Mouse (Mus musculus) spleen, adult 12 weeks (tissue): ENCODE measurements around the gene BC055324.
"Not testable (repeated sequence)": the region's sequence is repeated elsewhere in the genome, so short reads cannot be mapped to it uniquely, and the experiment has no call there.

Experiments used
- DNase-seq: peaks from one replicate; pipeline ENCODE4 v3.0.0; 2022; ENCODE audit warnings: low spot score

Gene BC055324

GRCm38 (mm10) chr1:163994721-163995608, at the start of gene BC055324, which contains the start of gene Mettl18:
Gene BC055324 (minus strand): TSS chr1:163994796.
Gene Mettl18 (plus strand): TSS chr1:163994889.
- DNase-seq: peak; percentile 89

DNA sequence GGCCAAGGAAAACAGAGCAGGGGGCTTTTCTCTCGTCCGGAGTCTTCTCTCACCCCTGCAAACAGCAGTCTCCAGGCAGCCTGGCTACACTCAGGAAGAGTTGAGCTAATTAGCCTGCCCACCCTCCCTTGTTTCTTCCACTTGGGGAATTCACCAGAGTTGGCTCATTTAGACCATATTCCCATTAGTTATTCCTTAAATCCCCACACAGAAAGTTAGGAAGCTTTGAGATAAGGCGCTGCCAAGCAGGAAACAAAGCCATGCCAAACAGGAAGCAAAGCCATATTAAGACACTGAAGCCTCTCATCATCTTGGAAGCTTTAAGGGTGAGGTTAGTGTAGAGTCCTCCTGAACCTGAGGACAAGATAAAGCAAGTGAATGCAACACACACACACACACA, 49.0 kb upstream of the BC055324 start:
- DNase-seq: no peak

GRCm38 (mm10) chr1:164040385-164041135, 46.0 kb upstream of the BC055324 start:
- DNase-seq: no peak

- DNase-seq: no peak
Observed at GRCm38 (mm10) chr1:164027416-164027815, 32.8 kb upstream of the BC055324 start.

GRCm38 (mm10) chr1:164025685-164026084, 31.1 kb upstream of the BC055324 start:
- DNase-seq: no peak

- DNase-seq: not testable (repeated sequence)
Observed at GRCm38 (mm10) chr1:164022106-164022505, 27.5 kb upstream of the BC055324 start.

DNA sequence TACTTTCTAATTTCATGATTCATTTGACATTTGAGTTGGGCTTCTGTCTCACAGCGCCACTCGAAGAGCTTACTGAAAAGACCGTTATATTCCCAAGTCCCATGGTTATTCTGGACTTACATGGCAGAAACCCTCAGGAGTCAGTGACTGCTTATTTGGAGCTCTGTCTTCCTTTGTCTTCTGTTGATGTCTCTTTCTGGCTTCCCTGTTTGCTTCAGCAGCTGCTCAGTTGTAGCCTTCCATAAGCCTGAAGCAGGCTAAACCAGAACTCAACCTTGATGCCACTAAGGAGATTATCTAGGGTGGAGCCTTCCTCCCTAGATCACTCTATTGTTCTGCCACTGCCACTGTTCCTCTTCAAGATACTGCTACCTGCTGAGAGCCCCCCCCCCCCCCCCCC, 26.1 kb upstream of the BC055324 start:
- not testable (repeated sequence) for DNase-seq

- no peak for DNase-seq
Observed at GRCm38 (mm10) chr1:164019789-164020188, 25.2 kb upstream of the BC055324 start.

GRCm38 (mm10) chr1:164018221-164018896, 23.8 kb upstream of the BC055324 start:
- DNase-seq: no peak

DNA sequence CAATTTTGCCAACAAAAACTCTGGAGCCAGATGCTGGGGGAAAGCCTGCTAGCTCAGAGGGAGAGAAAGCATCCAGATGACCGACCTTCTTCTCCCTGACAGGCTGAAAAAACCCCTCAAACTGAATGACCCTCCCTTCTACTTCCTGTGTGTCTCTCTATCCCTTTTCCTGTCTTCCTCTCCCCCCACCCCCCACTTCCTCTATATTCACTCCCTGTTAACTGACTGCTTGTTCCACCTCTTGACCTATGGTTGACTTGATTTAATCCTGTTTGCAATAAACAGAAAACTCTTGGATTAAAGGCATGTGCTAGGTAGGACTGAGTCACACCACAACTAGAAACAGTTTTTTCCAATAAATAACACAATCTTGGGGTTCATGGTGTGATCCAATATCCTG, 20.0 kb upstream of the BC055324 start:
- DNase-seq: no peak

DNA sequence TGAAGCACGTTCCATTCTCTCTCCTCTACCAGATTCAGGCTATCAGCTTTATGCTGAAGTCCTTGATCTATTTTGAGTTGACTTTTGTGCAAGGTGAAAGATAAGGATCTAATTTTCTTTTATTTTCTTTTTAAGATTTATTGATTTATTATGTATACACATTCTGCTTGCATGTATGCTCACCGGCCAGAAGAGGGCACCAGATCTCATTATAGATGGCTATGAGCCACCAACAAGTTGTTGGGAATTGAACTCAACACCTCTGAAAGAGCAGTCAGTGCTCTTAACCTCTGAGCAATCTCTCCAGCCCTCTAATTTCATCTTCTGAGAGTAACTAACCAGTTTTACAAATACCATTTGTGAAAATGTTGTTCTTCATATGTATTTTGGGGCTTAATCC, 14.6 kb upstream of the BC055324 start:
- no peak for DNase-seq

DNA sequence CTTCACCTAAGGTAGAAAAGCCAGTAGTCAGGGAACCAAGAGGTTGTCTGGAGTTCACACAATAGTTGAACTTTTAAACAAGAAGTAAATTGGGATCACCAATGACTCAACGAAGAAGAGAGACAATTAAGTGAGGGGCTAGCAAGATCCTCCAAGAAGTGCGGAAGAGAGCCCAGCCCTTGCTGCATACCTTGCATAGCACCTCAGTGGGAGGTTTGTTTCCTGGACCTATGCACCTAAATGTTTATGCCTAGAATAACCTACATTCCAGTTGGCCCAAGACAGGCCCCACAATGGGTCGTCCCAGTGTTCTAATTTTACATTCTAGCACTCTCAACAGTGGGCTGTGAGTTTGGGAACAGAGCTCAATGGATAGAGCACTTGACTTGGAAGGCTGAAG, 9.7 kb upstream of the BC055324 start:
- DNase-seq: no peak

- no peak for DNase-seq
Observed at GRCm38 (mm10) chr1:164001831-164002452, 7.3 kb upstream of the BC055324 start.

DNA sequence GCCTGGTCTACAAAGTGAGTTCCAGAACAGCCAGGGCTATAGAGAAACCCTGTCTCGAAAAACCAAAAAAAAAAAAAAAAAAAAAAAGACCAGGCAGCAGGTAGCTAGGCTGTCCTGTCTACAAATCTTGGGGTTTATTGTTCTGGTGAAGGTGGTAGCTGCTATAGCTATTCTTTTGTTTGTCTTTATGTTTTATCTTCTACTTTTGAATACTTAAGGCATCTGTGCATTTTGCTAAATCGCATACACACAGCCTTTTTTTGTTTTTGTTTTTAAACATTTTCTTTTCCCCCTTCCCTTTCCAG, 965 bp upstream of the BC055324 start:
- DNase-seq: no peak

DNA sequence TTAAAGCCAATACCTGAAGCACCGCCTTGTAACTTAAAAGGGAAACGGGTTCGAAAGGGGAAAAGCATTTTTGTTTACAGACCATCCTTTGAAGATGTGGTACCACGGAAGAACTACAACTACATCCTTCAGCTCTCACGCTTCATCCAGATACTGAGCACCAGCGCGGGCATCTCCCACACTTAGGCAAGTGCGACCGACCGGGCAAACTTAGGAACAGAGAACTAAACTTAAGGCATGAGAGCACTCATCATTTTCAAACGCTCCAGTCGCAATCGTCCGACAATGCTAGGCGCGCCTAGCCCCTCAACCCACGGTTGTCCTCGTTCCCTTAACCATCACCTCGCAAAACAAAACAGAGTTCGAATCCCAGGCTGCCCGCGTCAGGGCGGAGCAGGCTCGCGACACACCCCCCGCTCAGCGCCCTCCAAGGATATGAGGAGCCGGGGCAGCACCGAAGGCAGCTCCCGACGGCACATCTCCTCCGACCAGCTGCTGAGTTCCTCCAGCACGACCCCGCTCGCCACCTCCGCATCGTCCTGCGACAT, 349 bp downstream of the BC055324 start:
- no peak for DNase-seq

GRCm38 (mm10) chr1:163992371-163992770, 2.2 kb downstream of the BC055324 start:
- DNase-seq: no peak

DNA sequence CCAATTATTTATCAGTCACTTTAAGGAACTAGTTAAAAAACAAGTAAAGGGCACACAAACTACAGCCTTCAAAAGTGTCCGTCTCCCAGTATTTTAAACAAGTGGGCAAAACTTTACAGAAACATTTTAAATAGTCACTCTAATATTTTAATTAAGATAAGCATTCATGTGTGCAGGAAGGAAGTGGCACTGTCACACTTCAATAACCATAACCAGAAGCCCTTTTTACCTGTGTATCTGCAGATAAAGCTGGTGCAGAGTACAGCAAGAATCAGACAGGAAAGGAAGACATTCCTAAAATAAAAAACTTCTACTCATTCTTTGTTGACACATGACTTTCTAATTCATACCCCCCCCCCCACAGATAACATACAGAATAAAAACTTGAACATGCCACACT, 18.1 kb downstream of the BC055324 start:
- no peak for DNase-seq

DNA sequence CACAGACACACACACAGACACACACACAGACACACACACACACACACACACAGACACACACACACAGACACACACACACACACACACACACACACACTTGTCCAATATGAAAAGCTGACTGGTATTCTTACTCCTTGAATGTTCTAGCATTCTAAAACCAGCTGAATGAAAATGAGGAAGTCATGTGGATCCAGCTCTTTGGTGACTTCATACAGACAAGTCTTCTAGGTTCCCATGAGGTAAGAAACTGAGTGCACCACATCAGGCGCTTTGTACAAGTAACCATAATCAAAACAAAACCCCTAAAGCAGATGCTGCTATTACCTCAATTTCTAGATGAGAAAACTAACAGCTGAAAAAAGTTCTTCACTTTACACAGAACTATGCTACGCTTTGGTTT, 19.5 kb downstream of the BC055324 start:
- DNase-seq: no peak

DNA sequence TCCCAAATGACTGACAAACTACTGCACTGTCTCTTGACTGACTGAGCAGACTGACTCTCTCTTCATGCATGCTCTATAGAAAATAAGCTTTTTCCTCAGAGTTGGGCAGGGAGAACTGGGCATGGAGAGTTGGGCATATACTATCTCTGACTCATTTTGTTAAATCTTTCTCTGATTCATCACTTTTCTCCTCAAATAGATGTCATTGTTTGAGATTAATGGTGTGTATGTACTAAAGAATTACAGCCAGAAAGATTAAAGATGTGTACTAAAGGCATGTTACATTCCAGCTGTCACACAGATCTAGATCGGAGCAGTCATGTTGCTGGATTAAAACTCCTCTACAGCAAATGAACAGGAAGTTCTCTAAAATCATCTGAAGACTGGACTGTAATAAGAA, 20.1 kb downstream of the BC055324 start:
- no peak for DNase-seq

DNA sequence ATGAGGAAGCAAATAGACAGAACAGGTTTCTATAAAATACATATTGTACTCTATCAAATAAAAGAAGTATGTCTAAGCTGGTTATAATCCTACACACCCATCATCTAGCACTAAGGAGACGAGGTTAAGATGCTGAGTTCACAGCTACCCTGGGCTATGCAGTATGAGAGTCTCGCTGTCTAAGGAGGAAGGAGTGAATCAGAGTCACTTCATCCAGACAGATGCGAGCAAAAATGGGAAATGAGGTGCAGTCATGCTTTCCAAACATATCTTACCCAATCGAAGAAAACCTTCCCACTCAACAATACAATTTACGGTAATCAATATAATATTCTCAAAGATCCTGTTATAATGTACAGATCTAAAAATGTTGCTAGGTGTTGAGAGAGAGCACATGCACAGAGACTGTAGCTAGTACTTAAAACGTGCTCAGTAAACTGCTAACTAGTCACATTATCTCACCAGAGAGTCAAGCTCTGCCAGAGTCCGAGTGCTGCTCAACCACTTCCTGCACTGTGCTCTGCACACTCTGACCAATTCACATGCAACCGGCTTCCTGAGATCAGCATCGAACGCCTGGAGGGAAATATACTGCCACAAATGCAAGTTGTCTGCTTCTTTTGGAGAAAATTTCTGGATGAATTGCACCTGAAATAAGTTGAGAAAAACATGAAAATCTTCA, 30.4 kb downstream of the BC055324 start:
- DNase-seq: no peak

- DNase-seq: no peak
Observed at GRCm38 (mm10) chr1:163958036-163958435, 36.6 kb downstream of the BC055324 start.
